Mouse (Mus musculus) T-helper 1 cell (primary cell): ENCODE data around the gene Fgfr2.
"Not testable (repeated sequence)": the region's sequence is repeated elsewhere in the genome, so short reads cannot be mapped to it uniquely, and the experiment has no call there.

ENCODE experiments used
- in situ Hi-C: fragments of 300-600 bp; cut with MboI, MseI; formaldehyde crosslinking; loops from one replicate; pipeline ENCODE4 v1.15.1; 2025; ENCODE audit warnings: high pct_unique_total_duplicates

Gene Fgfr2

GRCm38 (mm10) chr7:130419961-130420360 lies 2703.2 kb downstream of the Fgfr2 start:
- in situ Hi-C loops, result loop anchor here (10.0 kb wide), 1 partner anchor 1845 kb away; no protein-coding TSS in a partner anchor

GRCm38 (mm10) chr7:130407622-130408021 lies 2715.5 kb downstream of the Fgfr2 start:
- in situ Hi-C loops, result no loop called here

GRCm38 (mm10) chr7:130403346-130403745 lies 2719.8 kb downstream of the Fgfr2 start:
- in situ Hi-C loops, result no loop called here

- in situ Hi-C loops, result no loop called here
Observed at GRCm38 (mm10) chr7:130394697-130395096, 2728.5 kb downstream of the Fgfr2 start.

- in situ Hi-C loops, result not testable (repeated sequence)
Observed at GRCm38 (mm10) chr7:130390060-130390459, 2733.1 kb downstream of the Fgfr2 start.

GRCm38 (mm10) chr7:130386308-130386707 lies 2736.8 kb downstream of the Fgfr2 start:
- in situ Hi-C loops, result no loop called here

GRCm38 (mm10) chr7:130385732-130386294 lies 2737.3 kb downstream of the Fgfr2 start:
- in situ Hi-C loops, result no loop called here

GRCm38 (mm10) chr7:130382126-130382525 lies 2741.0 kb downstream of the Fgfr2 start:
- in situ Hi-C loops, result no loop called here

GRCm38 (mm10) chr7:130381387-130381951 lies 2741.7 kb downstream of the Fgfr2 start:
- in situ Hi-C loops, result no loop called here

GRCm38 (mm10) chr7:130380769-130381355 lies 2742.3 kb downstream of the Fgfr2 start:
- in situ Hi-C loops, result no loop called here

GRCm38 (mm10) chr7:130380367-130380766 lies 2742.8 kb downstream of the Fgfr2 start:
- in situ Hi-C loops, result no loop called here

- in situ Hi-C loops, result no loop called here
Observed at GRCm38 (mm10) chr7:130379886-130380285, 2743.3 kb downstream of the Fgfr2 start.

GRCm38 (mm10) chr7:130378308-130378707 lies 2744.8 kb downstream of the Fgfr2 start:
- in situ Hi-C loops, result no loop called here

- in situ Hi-C loops, result no loop called here
Observed at GRCm38 (mm10) chr7:130374311-130374710, 2748.8 kb downstream of the Fgfr2 start.

- in situ Hi-C loops, result no loop called here
Observed at GRCm38 (mm10) chr7:130368827-130369641, 2754.1 kb downstream of the Fgfr2 start.

GRCm38 (mm10) chr7:130368036-130368826 lies 2754.9 kb downstream of the Fgfr2 start:
- in situ Hi-C loops, result no loop called here

- in situ Hi-C loops, result no loop called here
Observed at GRCm38 (mm10) chr7:130367222-130368035, 2755.7 kb downstream of the Fgfr2 start.

- in situ Hi-C loops, result no loop called here
Observed at GRCm38 (mm10) chr7:130365711-130366110, 2757.4 kb downstream of the Fgfr2 start.

- in situ Hi-C loops, result no loop called here
Observed at GRCm38 (mm10) chr7:130340412-130341152, 2782.6 kb downstream of the Fgfr2 start.

- in situ Hi-C loops, result no loop called here
Observed at GRCm38 (mm10) chr7:130337601-130338000, 2785.5 kb downstream of the Fgfr2 start.
